Mouse (Mus musculus) thymus, postnatal 0 days (tissue): ENCODE measurements around the gene Trim25. TPM values are rescaled to one million over a fixed set of nuclear protein-coding genes. Genes with fewer than 3 reads are reported as not detected.

Experiments
- DNase-seq: peaks from one replicate; pipeline ENCODE4 v3.0.0-alpha.2; 2015; ENCODE audit warnings: low spot score
- polyA plus RNA-seq: library from polyadenylated mRNA; unstranded; fragments of >200 nt; fragmentation: Nextera tagmentation; extraction: Ambion mirVana; gene quantifications from 2 replicates; pipeline ENCODE4 v1.2.1, GENCODE M21; 2015

Trim25 gene
- polyA plus RNA-seq, result 37.2 and 48.9 TPM in 2 replicates

DNA sequence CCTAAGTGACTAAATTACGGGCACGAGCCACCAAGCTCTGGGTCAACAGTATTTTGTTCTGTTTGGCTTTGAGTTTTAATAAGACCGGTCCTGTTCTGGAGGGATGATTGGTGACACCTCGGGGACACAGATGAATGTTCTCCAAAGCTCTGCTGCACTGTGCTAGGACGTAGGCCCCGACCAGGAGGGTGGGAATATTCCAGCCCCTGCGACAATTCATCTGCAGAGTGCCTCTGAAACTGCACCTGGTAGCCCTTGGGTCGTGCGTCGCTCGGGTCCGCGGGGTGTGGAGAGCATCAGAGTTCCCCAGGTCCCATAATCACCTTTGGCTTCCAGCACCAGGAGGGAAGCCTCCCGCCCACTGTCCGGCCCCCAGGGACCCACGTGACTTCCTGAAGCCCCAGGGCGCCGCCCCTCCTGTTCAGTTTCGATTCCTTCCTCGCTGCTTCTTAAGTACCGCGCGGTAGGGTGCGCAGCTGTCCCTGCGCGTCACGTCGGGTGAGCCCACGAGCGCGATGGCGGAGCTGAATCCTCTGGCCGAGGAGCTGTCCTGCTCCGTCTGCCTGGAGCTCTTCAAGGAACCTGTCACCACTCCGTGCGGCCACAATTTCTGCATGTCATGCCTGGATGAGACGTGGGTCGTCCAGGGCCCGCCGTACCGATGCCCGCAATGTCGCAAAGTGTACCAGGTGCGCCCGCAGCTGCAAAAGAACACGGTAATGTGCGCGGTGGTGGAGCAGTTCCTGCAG, at the start of gene Trim25:
TSS of gene Trim25 (plus strand) at position 403 of the 749 bp plus-strand sequence.
- peak; percentile 94 for DNase-seq

DNA sequence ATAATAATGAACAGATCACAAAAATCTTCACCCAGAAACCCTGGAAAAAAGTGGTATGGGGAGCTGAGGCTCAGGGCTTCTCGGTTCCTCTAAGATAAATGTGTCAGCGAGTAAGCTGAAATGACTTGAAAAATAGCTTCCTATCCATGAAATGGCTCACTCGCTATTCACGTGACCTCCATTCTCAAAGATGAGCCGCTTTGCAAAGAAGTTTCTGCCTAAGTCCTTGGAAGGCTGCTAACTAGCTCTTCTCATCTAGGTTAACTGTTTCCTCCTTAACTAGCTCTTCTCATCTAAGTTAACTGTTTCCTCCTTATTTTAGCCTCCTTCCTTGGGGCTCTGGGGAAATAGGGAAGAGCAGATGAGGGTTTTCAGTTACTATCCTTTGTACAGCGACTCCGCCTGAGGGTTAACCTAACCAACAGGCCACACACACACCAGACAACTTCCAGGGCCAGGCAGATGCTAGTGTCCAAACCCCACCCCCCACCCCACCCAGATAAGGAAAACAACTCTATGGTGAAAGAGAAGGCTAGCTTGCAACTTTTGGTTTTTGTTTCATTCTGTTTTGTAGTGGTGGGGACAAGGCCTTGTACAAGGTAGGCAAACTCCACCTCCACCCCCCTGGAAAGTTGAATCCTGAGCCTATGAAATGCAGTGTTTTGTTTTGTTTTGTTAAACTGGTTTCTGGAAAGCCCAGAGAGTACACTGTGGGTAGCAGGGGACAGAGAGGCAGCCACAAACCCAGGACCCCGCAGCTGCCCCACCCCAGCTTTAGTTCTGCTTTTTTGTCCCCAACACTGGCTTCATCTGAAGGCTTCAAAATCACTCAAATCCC, 49.2 kb upstream of the Trim25 start:
- no peak for DNase-seq

DNA sequence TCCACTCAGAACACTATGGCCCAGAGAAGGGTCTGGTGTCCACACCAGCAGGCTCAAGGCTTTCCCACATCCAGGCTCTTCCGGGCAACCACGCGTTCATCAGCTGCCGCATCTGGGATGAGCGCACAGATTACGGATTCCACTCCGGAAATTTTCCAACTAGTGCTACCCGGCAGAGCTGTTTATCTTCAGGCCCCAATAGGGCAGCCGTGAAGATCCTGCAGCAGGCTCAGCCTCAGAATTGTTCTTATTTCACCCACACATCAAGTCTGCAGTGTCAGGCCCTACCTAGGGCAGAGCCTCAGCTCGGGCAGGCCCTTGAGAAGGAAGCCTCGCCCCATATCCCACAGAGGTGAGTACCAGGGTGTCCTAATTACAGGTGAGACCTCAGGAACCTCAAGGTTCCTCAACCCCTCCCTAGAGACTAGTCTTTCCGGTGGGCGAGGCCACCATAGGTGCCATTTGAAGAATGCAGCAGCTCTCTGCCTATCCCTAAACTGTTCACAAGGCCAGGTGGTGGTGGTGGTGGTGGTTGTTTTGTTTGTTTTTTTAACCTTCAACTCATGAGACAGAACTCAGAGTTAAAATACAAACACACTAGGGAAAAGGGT, 48.4 kb upstream of the Trim25 start:
- peak; percentile 6 for DNase-seq

DNA sequence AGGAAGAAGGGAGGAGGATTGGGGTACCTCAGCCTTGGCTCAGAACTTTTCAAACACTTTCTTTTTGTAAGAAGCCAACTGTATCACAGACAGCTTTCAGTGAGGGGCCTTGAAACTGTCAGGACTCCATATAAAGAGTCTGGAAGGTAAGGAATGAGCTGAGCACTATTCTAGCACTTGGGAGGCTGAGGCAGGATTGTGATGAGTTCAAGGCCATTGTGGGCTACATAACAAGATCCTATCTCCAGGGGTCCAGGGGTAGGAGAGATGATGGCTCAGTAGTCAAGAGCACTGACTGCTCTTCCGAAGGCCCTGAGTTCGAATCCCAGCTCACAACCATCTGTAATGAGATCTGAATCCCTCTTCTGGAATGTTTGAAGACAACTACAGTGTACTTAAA, 47.6 kb upstream of the Trim25 start:
- DNase-seq, result no peak

DNA sequence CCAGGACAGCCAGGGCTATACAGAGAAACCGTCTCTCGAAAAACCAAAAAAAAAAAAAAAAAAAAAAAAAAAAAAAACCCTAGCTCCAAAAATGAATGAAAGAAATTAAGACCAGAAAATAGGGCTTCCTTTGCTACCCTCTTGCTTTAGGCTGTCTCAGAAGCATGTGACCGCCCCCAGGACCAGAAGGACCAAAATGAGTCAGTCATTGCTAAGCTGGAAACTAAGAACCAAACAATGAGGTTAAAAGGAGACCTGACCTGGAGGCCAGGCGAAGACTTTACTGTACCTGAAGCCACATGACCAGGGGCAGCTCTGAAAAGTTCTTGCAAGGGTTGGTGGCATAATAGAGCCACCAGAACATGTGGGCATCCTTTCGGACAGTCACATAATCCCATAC, 47.1 kb upstream of the Trim25 start:
- DNase-seq, result no peak

GRCm38 (mm10) chr11:88953582-88953981, 45.6 kb upstream of the Trim25 start:
- DNase-seq, result no peak

GRCm38 (mm10) chr11:88954803-88955202, 44.4 kb upstream of the Trim25 start:
- DNase-seq, result no peak

DNA sequence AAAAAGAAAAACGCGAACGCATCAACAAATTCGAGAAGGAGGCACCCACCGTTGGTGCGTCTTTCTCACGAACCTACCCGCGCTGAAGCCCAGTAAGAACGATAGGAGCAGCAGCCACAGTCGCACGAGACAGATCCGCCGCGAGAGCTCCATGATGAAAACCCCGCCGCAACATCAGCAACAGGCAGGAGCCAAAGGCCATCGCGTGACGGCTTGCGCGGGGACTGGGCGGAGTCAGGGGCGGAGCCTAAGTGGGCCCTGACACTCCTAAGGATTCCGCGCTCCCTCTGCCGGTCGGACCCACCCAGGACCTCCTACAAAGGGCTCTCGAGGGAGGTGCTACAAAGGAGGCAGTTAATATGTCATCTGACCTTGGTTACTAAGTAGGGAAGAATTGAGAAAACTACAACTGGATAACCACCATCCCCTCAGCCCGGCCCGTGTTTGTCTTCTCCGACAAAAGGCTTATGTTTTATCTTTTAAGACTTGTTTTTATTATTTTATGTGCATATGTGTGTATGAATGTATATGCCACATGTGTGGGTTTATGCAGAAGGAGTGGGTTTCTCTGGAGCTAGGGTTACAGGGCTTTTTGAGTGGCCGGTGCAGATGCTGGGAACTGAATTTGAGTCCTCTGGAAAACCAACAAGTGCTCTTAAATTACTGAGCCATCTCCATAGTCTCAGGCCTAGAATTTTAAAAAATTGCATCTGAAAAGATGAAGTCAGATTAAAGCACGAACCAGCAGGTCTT, 43.8 kb upstream of the Trim25 start, which contains the start of gene Scpep1:
TSS of gene Scpep1 (minus strand) at position 249 of the 753 bp plus-strand sequence.
- DNase-seq, result peak; percentile 94

- DNase-seq, result no peak
Measured at GRCm38 (mm10) chr11:88958851-88959250, 40.3 kb upstream of the Trim25 start.

GRCm38 (mm10) chr11:88966881-88967361, 32.3 kb upstream of the Trim25 start, which contains the start of gene Elobl:
Gene Elobl (minus strand): TSS chr11:88966931.
- no peak for DNase-seq

GRCm38 (mm10) chr11:88970202-88970732, 28.9 kb upstream of the Trim25 start, which contains the start of gene Coil:
Gene Coil (plus strand): TSS chr11:88970252.
- DNase-seq, result peak; percentile 11

GRCm38 (mm10) chr11:88973776-88974701, 25.1 kb upstream of the Trim25 start:
- peak; percentile 95 for DNase-seq

GRCm38 (mm10) chr11:88976320-88976719, 22.9 kb upstream of the Trim25 start:
- no peak for DNase-seq

- DNase-seq, result no peak
Measured at GRCm38 (mm10) chr11:88977188-88977587, 22.0 kb upstream of the Trim25 start.

DNA sequence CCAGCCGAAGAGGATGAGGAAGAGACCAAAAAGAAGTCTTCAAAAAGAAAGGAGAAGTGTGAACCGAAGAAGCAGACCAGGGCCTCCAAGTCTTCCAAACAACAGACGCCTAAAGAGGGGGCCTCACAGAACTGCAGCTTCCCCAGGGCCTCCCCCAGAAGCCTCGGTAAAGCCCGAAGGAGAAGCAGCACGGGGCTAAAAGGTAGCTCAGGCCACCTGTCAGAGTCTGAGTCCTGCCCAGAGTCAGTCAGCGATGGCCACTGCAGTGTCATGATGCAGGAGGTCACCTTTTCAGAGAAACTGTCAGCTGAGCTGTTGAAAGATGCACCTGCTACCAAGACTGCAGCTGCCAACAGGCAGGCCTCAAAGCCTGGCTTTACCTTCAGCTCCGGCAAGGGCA, 17.8 kb upstream of the Trim25 start:
- DNase-seq, result no peak

DNA sequence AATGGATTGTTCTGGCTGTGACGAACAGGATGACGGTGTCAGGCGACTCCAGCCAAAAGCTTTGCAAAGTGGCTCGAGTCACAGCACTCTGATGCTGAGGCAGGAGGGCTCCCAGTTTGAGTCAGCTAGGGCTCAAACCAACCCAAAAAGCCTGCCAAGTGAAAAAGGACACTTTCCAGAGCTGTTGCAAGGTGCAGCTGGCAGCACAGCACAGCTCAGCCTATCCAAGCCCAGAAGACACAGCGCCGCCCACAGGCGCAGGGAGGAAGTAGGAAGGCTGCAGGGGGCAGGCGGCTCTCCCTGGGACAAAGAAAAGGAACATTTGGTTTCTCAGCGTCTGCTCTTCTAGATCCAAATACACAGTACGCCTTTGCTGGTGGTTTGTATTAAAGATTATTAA, 12.6 kb upstream of the Trim25 start:
- DNase-seq, result no peak

- DNase-seq, result no peak
Measured at GRCm38 (mm10) chr11:88988956-88989355, 10.2 kb upstream of the Trim25 start.

DNA sequence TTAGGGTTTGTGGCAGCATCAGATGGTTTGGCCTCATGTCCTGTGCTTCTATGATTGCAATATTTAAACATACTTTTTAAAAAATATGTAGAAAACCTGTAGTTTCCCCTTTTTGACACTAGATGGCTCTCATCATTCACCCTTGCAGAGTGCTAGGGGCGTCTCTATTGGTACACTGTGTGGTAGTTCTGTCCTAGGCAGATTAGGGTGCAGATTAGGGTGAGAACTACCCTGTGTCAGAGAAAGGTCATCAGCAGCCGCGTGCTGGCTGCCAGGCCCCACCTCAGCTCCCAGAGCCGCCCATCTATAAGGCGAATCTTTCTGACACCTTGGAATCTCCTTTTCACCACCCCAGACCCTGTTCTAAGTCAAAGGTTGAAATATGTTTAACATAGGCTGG, 9.6 kb upstream of the Trim25 start:
- DNase-seq, result peak; percentile 61

GRCm38 (mm10) chr11:88993186-88993585, 6.0 kb upstream of the Trim25 start:
- DNase-seq, result no peak
